Comparison of ENCODE assay signal across 21 mouse cellular contexts in the genomic region with DNA sequence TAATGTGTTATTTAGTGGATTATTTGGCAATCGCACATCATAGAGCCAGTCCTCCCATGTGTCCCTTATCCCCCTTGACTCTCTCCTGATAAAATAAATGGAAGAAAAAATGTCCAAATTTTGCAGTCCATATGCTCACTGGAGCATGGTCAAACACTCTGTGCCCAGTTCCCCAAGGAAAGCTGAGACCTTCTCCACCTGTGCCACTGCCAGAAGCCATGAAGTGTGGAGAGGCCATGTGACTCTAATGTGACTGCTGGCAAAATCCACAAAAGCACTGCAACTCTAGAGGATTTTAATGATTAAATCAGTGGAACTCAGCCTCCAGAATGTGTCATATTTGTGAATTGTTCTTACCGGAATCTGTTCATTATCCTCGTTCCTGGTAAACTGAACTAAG.
A peak's percentile ranks its signal among the peaks of the same experiment; 100 is the strongest.
DNase-seq lines count a peak whose midpoint lies in the region; ATAC-seq and TF ChIP-seq lines count a peak whose summit lies in the region.
"Had no signal": no experiment of that assay in that cellular context is flagged by ENCODE, and none has a peak within 500 bp of the region (broad histone marks: within the 10 kb centered on the region; RNA-seq: fewer than 3 reads in every experiment).

No protein-coding gene starts in this region.

- WGBS in kidney, postnatal 0 days: 69% methylated on average over 3 of the region's 3 CpGs

- no peak for TF ChIP-seq CTCF in kidney, postnatal 0 days (IDR thresholded peaks at IDR 0.05; ENCODE audit: low read depth)

- no peak overlapping the region for H3K4me2 ChIP-seq in kidney, postnatal 0 days (ENCODE audit: low read length)
- H3K4me2 ChIP-seq: limb, embryonic 12.5 days; liver, embryonic 11.5 days; midbrain, embryonic 12.5 days had no signal

- H3K27me3 ChIP-seq in kidney, postnatal 0 days (ENCODE audit: insufficient read depth, low read length): no peaks in the 10 kb centered on the region
- H3K27me3 ChIP-seq: limb, embryonic 12.5 days; midbrain, embryonic 12.5 days had no signal

- H3K9me3 ChIP-seq in kidney, postnatal 0 days (replicated peaks; ENCODE audit: low read length): no peaks in the 10 kb centered on the region
- H3K9me3 ChIP-seq: heart, embryonic 10.5 days; limb, embryonic 12.5 days; midbrain, embryonic 12.5 days had no signal

- no peaks in the 10 kb centered on the region for H3K36me3 ChIP-seq in kidney, postnatal 0 days (ENCODE audit: insufficient read depth, low read length)
- H3K36me3 ChIP-seq: heart, embryonic 10.5 days; limb, embryonic 12.5 days; midbrain, embryonic 12.5 days had no signal

- no peak overlapping the region for H3K4me3 ChIP-seq in kidney, postnatal 0 days (replicated peaks; ENCODE audit: low read depth, low read length)
- H3K4me3 ChIP-seq: heart, embryonic 10.5 days; left cerebral cortex, adult 2 months; limb, embryonic 12.5 days; midbrain, embryonic 12.5 days had no signal

- H3K4me1 ChIP-seq in kidney, postnatal 0 days (replicated peaks; ENCODE audit: insufficient read depth, low read length): no peaks in the 10 kb centered on the region
- H3K4me1 ChIP-seq: heart, embryonic 10.5 days; limb, embryonic 12.5 days; midbrain, embryonic 12.5 days had no signal

- ATAC-seq in kidney, postnatal 0 days (replicated peaks; ENCODE audit: low FRiP score, low read depth): peak; percentile 68
- ATAC-seq: activated CD4-positive, CD25-positive, alpha-beta regulatory T cell, adult 4 months; liver, postnatal 0 days; lung, postnatal 0 days had no signal

- H3K9ac ChIP-seq in kidney, postnatal 0 days (ENCODE audit: low read depth, low read length): no peak overlapping the region
- H3K9ac ChIP-seq: limb, embryonic 12.5 days; liver, postnatal 0 days; midbrain, embryonic 12.5 days had no signal

- H3K27ac ChIP-seq in kidney, postnatal 0 days: no peak overlapping the region
- H3K27ac ChIP-seq: heart, embryonic 10.5 days; left cerebral cortex, adult 2 months; limb, embryonic 12.5 days; midbrain, embryonic 12.5 days had no signal

- DNase-seq in cerebellum, postnatal 10 days: peak; percentile 32 to 61
- no peak for DNase-seq in cerebellum, adult 9-11 months
- DNase-seq in kidney, adult 11 months: peak; percentile 31
- no peak for DNase-seq in kidney, postnatal 10 days
- DNase-seq in brain, adult 2 months (ENCODE audit: low read depth, low spot score): peak; percentile 7
- no peak for DNase-seq in kidney, postnatal 0 days (ENCODE audit: low spot score)
- DNase-seq in heart, postnatal 14 days: no peak
- no peak for DNase-seq in urinary bladder, postnatal 4 days (ENCODE audit: low spot score in 2 of 2)
- DNase-seq: adrenal gland, adult 8-10 months; cerebellum, adult 8-10 months; gastrocnemius, postnatal 10 days; liver, postnatal 0 days; thymus, adult 18-20 months; thymus, postnatal 4 days had no signal

- intact Hi-C loops in heart, postnatal 14 days (cut with DNase I): no loop called here

Comparison
In these comparisons a context has a peak if more than half of its experiments do, and no peak if none do; other contexts are left out.
1. DNase-seq: peak in cerebellum, postnatal 10 days (2 of 2), kidney, adult 11 months (single experiment) and brain, adult 2 months (single experiment); none in cerebellum, adult 9-11 months (single experiment), kidney, postnatal 10 days (single experiment), kidney, postnatal 0 days (single experiment), heart, postnatal 14 days (0 of 2) and urinary bladder, postnatal 4 days (0 of 2).